Mouse (Mus musculus): ENCODE measurements around the gene Agpat4.
"Not testable (repeated sequence)": the region's sequence is repeated elsewhere in the genome, so short reads cannot be mapped to it uniquely, and the experiment has no call there.

The Agpat4 gene

DNA sequence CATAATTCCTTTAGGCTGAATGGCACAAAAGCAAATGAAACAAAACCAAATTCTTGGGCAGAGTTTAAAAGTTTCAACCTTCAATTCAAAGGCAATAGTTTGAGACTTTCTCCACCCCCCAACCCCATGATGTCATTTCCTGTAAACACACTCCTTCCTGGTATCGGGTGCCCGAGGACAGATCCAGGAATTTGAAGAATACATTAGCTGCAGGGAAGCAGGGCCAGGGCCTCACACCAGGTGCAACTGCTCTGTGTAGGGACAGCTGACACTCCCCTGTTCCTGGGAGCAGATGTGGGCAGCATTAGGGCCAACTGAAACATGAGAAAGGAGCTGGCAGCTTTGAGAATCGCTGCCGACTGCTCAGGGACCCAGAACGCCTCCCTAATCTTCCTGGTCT lies 76.6 kb downstream of the Agpat4 start:
- ATAC-seq (ENCODE audit: low TSS enrichment), result no peak

DNA sequence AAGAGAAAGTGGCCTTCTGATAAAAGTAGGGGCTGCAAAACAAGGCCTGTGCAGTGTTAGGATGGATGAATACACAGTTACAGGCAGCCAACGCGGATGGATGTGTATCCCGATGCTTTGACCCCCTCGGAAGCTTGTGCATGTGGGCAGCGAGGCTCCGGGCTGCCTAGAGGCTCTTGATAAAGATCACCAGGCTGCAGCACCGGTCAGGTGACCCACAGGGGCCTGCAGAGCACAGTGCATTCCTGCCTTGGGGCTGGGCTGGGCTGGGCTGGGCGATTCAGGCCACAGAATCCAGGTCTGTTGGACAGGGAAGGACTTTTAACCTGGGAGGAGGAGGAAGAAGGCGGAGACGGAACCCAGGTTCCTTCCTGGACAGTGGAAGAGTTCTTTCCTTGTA lies 77.1 kb downstream of the Agpat4 start:
- no peak for ATAC-seq (ENCODE audit: low TSS enrichment)

DNA sequence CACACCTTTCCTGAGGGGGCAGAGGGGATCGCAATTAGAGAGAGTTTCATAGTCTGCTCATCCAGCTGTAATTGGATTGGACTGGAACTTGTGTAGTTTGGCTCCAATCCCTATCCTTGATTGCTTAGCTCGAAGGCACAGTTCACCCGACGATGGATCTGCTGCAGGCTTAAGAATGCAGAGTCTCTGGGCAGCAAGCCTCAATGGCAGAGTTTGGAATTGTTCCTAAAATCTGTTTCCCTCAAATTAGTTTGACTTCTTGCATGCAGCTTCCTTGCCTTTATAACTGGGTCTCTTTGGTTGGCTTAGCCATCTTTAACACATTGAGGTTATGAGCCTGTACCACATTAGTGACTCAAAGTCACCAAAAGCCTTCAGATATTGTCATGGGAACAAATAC lies 81.4 kb downstream of the Agpat4 start:
- ATAC-seq (ENCODE audit: low TSS enrichment), result no peak

DNA sequence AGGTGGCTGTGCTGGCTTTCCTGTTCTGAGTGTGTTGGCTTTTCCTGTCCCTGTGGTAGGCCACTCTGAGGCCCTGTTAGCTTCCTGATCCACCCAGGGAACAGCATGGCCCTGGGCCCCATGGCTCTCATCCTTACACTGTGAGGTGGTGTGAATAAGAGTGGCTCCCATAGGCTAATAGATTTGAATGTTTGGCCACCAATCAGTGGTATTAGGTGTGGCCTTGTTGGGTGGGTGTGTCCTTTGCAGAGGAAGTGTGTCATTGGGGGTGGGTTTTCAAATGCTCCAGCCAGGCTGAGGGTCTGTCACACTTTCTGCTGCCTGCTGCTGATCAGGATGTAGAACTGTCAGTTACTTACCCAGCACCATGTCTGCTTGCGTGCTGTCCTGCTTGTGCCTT lies 82.6 kb downstream of the Agpat4 start:
- no peak for ATAC-seq (ENCODE audit: low TSS enrichment)

DNA sequence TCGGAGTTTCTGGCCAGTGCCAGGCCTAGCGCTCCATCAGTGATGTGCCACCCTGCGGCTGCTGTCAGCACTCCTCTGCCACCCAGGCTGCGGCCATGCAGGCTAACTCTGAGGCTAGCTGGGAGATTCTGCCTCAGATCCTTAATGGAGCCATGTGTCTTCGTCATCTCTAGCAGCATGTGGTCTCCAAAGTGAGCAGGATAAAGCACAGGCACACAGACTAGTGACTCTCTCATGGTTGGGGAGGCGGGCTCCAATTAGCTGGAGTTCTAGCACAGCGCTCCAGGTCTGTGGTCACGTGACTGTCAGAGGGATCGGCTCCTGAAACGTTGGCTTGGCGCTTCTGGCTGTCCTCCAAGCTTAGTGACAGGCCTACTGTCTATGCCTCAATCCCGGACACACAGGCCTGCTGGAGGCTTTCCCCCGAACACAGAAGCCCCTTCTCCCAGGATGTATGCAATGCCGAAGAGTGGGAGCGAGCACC lies 85.0 kb downstream of the Agpat4 start:
- peak; percentile 44 for ATAC-seq (ENCODE audit: low TSS enrichment)

DNA sequence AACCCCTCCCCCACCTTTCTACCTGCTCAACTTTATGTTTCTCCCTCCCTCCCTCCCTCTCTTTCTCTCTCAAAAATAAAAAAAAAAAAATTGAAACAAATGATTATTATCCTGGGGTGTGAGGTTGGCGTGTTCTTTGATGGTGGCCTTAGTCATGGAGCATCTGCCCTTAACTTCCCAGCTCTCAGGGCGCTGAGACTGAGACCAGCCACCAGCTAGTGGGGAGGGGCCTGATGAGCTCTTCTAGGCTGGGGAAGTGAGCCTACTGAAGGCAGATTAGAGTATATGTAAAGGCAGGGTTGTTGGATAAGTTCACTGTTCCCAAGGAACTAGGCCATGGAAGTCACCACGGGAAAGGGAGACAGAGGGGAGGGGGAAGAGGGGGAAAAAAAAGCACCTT lies 85.7 kb downstream of the Agpat4 start:
- ATAC-seq (ENCODE audit: low TSS enrichment), result no peak

DNA sequence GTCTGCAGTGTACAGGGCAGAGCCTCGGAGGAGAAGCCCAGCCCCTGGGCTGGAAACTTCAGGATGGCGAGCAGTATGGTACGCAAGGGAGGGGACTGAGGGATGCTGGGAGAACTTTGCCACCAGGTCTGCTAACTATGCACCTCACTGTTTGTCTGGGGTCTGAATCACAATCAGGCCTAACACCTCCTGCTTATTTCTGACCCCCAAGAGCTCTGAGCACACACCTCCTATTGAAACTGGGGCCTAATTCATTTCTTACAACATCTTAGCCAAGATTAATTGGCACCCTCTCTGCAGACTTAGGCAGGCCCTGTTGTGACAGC lies 86.1 kb downstream of the Agpat4 start:
- ATAC-seq (ENCODE audit: low TSS enrichment), result no peak

DNA sequence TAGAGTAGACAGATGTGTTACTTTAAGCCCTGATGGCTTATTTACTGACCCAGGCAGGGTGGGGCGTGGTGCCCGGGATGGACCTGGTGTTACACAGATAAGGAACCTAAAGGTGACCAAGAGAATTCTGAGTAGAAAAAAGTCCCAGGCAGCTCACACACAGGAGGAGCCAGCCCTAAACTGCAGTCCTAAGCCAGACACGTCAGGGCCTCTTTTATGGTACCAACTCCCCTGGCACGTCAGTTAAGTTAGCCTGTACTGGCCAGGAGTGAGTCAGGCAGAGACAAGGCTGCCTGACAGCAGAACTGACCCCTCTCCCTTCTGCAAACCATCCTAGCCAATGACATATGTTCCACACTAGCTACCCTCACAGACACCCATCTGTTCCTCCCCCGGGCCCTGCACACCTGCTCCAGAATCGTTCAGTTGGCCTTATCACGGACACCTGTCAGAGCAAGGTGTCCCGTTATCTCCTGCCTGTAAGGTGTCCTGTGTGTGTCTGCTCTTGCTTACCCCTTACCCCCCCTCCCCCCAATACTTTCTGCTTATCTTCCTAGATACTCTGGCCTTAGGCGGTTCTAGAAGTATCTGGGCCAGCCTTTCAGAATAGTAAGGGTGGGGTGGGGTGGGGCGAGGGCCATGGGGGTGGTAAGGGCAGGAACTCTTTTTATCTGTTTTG lies 86.7 kb downstream of the Agpat4 start:
- ATAC-seq (ENCODE audit: low TSS enrichment), result no peak

DNA sequence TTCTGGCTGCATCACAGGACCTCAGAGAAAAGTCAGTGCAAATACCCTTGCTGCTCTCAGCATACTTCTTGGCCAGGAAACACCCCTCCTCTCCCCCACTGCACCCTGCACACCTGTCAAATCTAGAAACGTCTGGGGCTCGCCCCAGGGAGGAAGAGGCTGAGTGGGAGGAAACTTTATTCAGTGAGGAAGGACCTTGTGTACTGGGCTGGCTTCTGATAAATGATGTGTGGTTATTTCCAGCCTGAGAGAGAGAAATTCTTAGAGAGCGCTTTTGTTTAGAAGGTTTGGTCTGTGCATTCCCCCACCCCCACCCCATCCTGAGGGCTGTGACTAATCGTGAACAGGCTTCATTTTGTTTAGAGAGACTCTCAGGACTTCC lies 87.2 kb downstream of the Agpat4 start:
- no peak for ATAC-seq (ENCODE audit: low TSS enrichment)

DNA sequence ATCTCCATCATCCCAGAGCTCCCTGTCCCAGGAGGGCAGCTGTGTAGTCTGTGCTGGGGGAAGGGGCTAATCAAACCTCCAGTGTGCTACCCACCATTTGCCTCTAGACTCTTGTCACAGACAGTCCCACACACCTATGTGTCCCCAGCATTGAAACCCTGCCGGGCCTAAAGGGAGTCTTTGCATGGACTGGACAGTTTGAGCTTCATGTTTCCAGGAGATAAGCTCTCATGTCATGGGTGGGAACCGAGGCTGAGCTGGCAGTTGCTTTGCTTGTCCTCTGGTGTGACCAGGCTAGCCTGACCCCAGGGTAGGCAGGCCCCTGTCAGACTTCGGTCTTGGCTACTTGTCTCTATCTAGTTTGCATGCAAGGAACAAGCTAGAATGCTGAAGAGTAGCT lies 87.7 kb downstream of the Agpat4 start:
- ATAC-seq (ENCODE audit: low TSS enrichment), result no peak

DNA sequence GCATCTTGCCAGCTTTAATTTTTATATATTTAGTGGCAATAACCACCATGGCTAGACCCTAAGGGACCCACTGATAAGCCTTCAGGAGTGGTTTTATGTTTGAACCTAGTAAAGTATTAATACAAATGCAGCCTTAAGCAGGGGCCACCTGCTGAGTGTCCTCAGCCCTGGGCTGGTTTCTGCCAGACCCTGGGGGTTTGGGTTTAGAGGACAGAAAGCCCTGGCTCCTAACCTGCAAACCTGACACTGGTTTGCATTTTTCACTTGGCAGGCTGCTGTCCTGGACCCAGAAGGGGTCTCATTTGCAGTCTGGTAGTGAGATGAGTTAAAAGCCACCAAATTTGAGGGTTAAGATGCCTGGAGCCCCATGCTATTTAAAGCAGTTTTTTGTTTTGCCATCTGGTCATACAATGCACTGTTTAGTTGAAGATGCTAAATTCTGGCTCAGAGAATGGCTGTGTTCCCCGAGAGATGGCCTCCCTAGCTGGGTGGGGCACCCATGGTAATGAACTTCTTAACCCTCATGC lies 88.6 kb downstream of the Agpat4 start:
- ATAC-seq (ENCODE audit: low TSS enrichment), result no peak

DNA sequence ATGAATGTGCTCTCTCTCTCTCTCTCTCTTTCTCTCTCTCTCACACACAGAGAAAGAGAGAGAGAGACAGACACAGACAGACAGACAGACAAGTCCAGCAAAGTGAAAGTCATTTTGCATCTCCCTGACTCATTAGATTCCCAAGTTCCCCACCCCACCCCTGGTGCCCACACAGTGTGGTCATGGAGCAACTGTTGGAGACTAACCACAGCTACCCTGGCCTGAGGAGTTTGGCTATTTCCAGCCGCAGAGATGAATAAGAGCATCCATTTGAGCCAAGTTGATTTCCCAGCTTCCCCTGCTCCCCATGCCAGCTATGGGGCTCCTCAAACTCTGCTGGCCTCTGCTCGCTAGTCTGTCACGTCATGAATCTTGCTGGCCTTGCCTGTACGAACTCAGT lies 91.0 kb downstream of the Agpat4 start:
- no peak for ATAC-seq (ENCODE audit: low TSS enrichment)

DNA sequence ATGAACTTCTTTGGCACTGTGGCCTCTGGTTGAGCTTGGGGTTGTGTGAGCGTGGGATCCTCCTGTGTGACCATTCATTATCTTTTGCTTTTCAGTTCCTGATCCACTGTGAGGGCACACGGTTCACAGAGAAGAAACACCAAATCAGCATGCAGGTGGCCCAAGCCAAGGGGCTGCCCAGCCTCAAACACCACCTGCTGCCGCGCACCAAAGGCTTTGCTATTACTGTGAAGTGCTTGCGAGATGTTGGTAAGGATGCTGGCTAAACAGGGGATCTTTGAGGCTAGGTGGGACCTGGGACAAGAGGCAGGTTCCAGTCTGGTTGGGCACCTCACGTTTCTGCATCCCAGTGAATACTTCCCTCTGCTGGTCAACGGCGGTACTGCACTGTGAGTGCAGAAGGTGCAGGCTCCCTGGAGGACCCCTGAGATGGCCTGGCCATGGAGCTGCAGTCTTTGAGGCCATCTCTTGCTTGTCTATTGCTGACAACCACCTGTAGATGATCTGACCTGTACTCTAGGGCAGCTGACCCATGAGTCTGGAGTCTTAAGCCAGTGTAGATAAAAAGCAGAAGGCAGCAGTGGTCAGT lies 92.1 kb downstream of the Agpat4 start:
- ATAC-seq (ENCODE audit: low TSS enrichment), result peak; percentile 24; the same call in 1 of the 2 replicates

DNA sequence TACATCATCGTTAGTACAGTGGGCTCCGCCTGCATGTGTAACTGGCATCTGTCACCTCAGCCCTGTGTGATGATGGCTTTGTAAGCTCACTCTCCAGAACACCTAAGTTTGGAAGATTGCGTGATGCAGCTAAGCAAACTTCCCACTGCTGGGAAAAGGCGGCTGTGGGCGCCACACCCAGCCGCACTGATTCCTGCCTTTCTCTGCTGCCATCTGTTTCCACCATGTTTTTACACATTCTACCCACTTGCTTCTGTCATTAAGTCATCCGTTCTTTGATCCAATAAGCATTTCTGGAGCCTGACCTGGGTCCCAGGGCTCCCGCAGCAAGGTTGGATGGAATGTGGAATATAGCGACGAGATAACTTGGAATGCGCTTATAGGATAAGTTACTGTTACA lies 93.4 kb downstream of the Agpat4 start:
- 0 out of 2 replicates have a peak, but pooled peaks have one; percentile 14 for ATAC-seq (ENCODE audit: low TSS enrichment)

DNA sequence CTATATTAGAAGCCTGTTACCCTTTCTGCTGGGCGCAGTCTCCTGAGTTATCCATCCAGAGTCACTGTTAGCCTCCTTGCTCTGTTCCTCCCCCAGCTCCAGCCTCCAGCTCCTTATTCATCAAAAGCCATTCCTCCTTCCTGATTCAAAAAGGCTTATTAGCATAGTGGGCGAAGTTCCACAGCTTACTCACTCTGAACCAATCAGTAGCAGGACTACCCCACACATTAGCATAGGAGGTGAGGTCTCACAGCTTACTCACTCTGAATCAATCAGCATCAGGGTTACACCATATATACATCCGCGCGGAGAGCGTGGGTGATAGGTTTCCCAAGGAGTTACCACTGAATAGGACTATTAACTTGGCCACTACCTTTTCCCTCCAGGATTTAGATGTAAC lies 93.8 kb downstream of the Agpat4 start:
- peak; percentile 45 for ATAC-seq (ENCODE audit: low TSS enrichment)

DNA sequence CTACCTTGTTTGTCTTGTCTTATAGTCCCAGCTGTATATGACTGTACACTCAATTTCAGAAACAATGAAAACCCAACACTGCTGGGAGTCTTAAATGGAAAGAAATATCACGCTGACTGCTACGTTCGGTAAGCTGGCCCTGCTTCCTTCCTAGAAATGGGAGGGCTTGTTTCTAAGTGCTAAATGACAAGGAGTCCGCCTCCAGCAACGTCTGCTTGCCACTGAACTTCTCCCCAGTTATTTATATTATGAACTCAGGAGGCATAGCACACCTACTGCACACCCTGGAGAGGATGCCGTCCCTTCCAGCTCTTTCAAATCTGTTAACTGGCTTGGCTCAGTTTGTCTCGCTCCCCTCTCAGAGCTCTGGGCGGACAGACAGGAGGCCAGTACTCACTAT lies 94.9 kb downstream of the Agpat4 start:
- peak; percentile 26 for ATAC-seq (ENCODE audit: low TSS enrichment)

DNA sequence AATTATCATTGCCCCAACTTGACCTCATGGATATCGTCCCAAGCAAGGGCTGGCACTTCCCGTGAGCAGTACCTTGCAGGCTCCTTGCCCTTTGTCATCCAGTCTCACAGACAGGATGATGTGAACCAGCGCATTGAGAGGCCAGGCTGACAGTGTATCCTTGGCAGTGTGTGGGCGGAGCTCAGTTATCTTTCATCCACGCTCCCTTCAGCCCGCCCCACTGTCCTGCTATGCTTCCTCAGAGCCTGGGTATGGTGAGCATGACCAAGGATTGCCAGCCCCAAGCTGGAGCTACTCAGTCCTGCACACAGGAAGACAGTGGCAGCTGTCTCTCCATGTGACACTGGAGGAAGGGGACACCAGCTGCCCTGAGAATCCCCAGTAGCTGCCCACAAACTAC lies 97.7 kb downstream of the Agpat4 start:
- no peak for ATAC-seq (ENCODE audit: low TSS enrichment)

DNA sequence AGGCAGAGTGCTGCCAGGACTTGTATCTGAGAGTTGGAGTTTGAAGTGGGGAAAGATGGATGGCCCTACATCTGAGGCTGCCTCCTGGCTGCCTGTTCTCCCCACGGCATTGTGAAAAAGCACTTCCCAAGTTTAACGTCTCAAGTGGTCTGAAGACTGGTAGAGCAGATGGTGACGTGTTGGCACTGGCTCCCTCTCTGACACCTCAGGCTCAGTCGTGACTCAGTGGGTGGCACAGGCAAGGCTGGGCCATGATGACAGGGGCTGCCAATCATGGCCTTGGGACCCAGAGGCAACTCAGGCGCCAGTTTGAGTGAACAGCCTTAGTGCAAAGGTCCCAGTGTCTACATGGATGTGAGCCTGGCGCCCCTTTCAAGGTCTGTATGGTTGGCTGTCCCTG lies 103.4 kb downstream of the Agpat4 start:
- peak; percentile 68 for ATAC-seq (ENCODE audit: low TSS enrichment)

DNA sequence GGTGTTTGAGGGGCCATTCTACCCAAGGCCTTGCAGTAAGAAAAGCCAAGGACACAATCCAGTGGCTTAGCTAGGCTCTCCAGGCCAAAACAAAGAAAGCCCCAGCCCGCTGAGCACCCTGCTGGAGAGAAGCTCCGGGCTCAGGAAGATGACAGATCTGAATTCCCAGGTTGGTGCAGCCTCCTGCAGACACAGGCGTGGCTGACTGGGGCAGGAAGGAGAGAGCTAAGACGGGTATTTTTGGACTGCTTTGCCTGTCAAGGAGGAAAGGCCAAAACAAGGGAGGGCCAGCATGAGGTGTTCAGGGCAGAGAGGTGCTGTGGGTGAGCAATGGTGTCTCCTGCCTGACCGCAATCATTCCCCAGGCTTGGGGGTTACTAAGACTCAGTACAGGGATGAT lies 105.2 kb downstream of the Agpat4 start:
- 0 out of 2 replicates have a peak, but pooled peaks have one; percentile 10 for ATAC-seq (ENCODE audit: low TSS enrichment)

DNA sequence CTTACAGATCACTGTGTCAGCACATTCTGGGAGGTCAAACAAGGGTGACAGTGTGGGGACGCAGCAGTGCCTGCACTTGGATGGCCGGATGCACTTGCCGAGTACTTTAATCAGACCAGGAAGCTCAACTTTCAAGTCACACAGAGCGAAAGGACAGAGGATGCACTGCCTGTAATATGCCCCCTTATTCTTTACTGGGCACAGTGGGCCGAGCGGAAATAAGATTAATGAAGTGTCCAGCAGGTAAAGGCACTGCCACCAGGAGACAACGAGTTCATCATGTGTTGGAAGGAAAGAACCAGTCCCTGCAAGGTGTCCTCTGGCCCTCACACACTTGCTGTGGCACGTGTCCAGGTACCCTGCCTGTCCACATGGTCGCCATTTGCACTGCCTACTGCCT lies 105.6 kb downstream of the Agpat4 start:
- no peak for ATAC-seq (ENCODE audit: low TSS enrichment)

DNA sequence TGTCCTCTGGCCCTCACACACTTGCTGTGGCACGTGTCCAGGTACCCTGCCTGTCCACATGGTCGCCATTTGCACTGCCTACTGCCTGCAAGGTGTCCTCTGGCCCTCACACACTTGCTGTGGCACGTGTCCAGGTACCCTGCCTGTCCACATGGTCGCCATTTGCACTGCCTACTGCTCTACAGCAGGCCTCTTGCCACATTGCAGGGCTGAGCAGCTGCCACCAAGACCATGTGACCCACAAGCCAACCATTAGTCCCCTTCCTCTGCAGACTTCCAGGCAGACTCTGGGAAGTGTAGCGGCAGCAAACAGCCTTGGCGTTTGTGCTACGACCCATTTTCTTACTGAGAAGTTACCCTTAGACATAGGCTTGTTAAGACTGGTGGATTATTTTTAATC lies 106.0 kb downstream of the Agpat4 start:
- not testable (repeated sequence) for ATAC-seq (ENCODE audit: low TSS enrichment)

DNA sequence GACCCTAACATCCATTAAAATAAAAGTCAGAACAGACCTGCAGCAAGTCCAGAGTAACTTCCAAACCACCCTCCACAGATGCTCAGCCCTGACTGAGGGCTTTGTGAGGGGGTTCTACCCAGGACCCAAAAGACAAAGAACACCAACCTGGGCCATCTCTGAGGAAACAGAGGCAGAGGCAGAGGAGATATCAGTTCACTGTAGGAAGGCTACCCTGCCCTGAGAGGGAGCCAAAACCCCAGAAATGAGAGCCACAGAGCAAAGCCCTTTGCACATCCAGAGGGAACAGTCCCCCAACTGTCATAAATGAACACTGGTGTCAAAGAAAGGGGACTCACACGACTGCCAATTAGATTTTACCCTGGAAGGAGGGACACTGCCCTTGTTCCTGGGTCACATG lies 106.7 kb downstream of the Agpat4 start:
- no peak for ATAC-seq (ENCODE audit: low TSS enrichment)

DNA sequence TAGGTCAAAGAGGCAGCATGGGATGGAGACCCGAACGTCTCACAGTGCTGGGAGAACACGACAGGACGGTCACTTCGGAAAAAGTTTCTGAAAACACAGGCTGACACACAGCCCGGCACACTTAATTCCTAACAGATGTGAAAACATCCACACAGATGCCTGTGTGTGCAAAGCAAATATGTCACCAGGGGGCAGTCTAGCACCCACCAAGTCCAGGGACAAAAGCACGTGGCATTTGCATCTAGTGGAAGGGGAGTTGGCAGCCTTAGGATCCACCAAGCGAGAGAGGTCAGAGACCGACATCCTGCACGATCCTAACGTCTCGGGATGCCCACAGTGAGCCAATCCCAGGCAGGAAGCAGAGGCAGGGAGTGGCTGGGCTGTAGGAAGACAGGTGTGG lies 108.0 kb downstream of the Agpat4 start:
- no peak for ATAC-seq (ENCODE audit: low TSS enrichment)

DNA sequence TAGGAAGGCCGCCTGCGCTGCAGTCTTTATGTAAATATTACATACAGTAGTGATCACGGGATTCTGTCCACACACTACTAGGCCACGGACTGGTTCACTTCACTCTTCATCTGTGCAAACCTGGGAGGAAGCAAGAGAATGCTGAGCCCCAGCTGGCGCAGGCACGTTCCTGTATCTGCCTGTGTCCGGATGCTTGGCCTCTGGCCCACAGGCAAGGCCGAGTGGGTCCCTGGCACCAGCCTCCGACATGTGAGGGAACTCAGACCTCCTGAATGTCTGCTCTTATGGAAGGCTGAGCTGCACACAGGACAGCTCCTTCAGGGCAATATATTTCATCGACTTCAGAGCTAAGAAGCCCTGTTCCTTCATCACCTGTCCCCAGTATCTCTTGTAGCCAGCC lies 109.5 kb downstream of the Agpat4 start:
- ATAC-seq (ENCODE audit: low TSS enrichment), result no peak

Data from frontal cortex, adult (tissue).